Mouse (Mus musculus): ENCODE results near the gene Hnf4a. TPM values are rescaled to one million over a fixed set of nuclear protein-coding genes. Genes with fewer than 3 reads are reported as not detected.

Hnf4a gene
- total and polyA plus RNA-seq, 3 experiments = 0.39 to 1.1 TPM; not detected in 1

DNA sequence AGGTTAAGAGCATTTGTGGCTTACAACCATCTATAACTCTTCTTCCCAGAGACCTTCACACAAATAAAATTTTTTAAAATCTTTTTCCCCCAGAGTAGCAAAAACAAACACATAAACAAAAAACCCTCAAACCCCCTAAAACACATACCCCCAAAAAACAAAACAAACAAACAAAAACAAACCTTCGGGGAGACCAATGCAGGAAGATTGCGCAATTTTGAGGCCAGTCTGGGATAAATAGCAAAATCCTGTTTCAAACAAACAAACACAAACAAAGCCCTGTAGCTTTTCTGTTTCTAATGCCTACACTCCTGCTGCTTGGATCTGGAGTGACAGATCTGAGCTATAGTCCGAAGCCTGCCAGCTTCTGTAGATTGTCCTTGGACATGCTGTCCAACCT is 19.2 kb upstream of the Hnf4a start:
- no peak overlapping the region for H3K9ac ChIP-seq (ENCODE audit: control insufficient read depth, low read depth, low read length, poor library complexity, severe bottlenecking)
- H3K27ac ChIP-seq (ENCODE audit: control insufficient read depth, low read depth, low read length) = no peak overlapping the region
- H3K27me3 ChIP-seq (ENCODE audit: control insufficient read depth in 1 of 2, insufficient read depth in 2 of 2, low read length in 2 of 2) = peaks cover 14 to 17% of the 10 kb centered on the region in 2 experiments
- H3K9me3 ChIP-seq (replicated peaks; ENCODE audit: insufficient read depth, low read length) = no peaks in the 10 kb centered on the region
- no peaks in the 10 kb centered on the region for H3K4me1 ChIP-seq (ENCODE audit: control insufficient read depth in 1 of 2, insufficient read depth in 2 of 2, low read length in 2 of 2)
- no peaks in the 10 kb centered on the region for H3K79me2 ChIP-seq (ENCODE audit: control insufficient read depth, insufficient read depth, low read length, poor library complexity)
- H3K4me3 ChIP-seq (ENCODE audit: control insufficient read depth in 1 of 2, insufficient read depth in 1 of 2, low read depth in 2 of 2, low read length in 2 of 2) = no peak overlapping the region
- DNase-seq (ENCODE audit: low read depth, low spot score) = no peak
- TF ChIP-seq MYC (IDR thresholded peaks at IDR 0.05; ENCODE audit: low read depth, low read length) = no peak
- no peak for TF ChIP-seq MXI1 (IDR thresholded peaks at IDR 0.05; ENCODE audit: low read depth, low read length)
- no peak for TF ChIP-seq MEF2A (IDR thresholded peaks at IDR 0.05; ENCODE audit: extremely low read depth, insufficient replicate concordance, low read depth, low read length, poor library complexity, severe bottlenecking)
- TF ChIP-seq SIN3A (IDR thresholded peaks at IDR 0.05; ENCODE audit: low read length) = no peak
- no peak for TF ChIP-seq USF2 (IDR thresholded peaks at IDR 0.05; ENCODE audit: borderline replicate concordance in 1 of 2, insufficient read depth in 1 of 2, low read depth in 1 of 2, low read length in 2 of 2)
- no peak for TF ChIP-seq JUND (IDR thresholded peaks at IDR 0.05; ENCODE audit: low read depth, low read length)
- TF ChIP-seq ZNF384 (IDR thresholded peaks at IDR 0.05; ENCODE audit: low read depth, low read length) = no peak
- TF ChIP-seq ELF1 (IDR thresholded peaks at IDR 0.05; ENCODE audit: low read depth, low read length) = no peak
- TF ChIP-seq KAT2A (conservative IDR thresholded peaks at IDR 0.05; ENCODE audit: low read depth, low read length) = no peak
- TF ChIP-seq RCOR1 (IDR thresholded peaks at IDR 0.05; ENCODE audit: low read depth, low read length) = no peak
- no peak for TF ChIP-seq TCF12 (IDR thresholded peaks at IDR 0.05; ENCODE audit: low read depth, low read length)
- TF ChIP-seq CHD1 (IDR thresholded peaks at IDR 0.05; ENCODE audit: low read depth, low read length) = no peak
- TF ChIP-seq EP300 (IDR thresholded peaks at IDR 0.05; ENCODE audit: low read depth in 1 of 2, low read length in 2 of 2) = no peak
- TF ChIP-seq CTCF (IDR thresholded peaks at IDR 0.05 in 2 of 3, conservative IDR thresholded peaks at IDR 0.05 in 1 of 3; ENCODE audit: control insufficient read depth in 1 of 3, insufficient read depth in 1 of 3, low read depth in 2 of 3, low read length in 3 of 3, poor library complexity in 1 of 3, severe bottlenecking in 1 of 3) = no peak
- TF ChIP-seq POLR2A (IDR thresholded peaks at IDR 0.05; ENCODE audit: control insufficient read depth in 1 of 2, insufficient read depth in 1 of 2, low read depth in 1 of 2, low read length in 2 of 2, poor library complexity in 1 of 2) = no peak
- TF ChIP-seq ZMIZ1 (IDR thresholded peaks at IDR 0.05; ENCODE audit: low read depth, low read length) = no peak
- TF ChIP-seq MAZ (IDR thresholded peaks at IDR 0.05; ENCODE audit: low read depth, low read length) = no peak
- TF ChIP-seq POLR2AphosphoS5 (IDR thresholded peaks at IDR 0.05; ENCODE audit: borderline replicate concordance, low read depth, low read length) = no peak
- no peak for TF ChIP-seq CHD2 (IDR thresholded peaks at IDR 0.05; ENCODE audit: low read length)
- TF ChIP-seq BHLHE40 (IDR thresholded peaks at IDR 0.05; ENCODE audit: borderline replicate concordance, low read depth, low read length) = no peak
- no peaks in the 10 kb centered on the region for H3K36me3 ChIP-seq (ENCODE audit: control insufficient read depth in 1 of 2, insufficient read depth in 2 of 2, low read length in 2 of 2)

DNA sequence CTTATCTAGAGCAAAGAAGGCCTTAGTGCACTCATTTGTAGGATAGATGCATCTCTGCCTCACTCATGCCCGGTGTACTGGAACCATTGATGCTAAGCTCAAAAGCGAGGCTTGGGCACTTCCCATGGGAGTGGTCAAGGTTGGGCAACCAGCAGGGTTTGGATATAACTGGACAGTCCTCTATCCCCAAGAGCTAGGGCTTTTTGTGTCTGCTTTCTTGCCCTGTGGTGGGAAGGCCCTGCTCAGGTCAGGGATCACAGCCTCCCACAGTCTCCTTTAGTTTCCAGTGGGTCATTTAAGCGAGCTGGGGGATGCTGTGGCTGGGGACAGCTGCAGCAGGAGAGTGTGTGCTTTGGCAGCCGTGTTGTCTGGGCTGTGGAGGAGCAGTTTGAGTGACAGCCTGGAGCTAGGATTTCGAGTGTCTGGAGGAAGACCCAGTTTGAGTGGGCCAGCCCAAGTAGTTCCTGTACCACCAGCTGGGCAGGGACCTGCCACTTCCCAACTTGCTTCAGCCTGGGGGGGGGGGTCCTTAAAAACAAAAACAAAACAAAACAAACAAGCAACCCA is 16.8 kb upstream of the Hnf4a start:
- Histone ChIP-seq H3K27ac (ENCODE audit: control insufficient read depth, low read depth, low read length) (no peak overlapping the region), H3K9me3 (replicated peaks; ENCODE audit: insufficient read depth, low read length) (no peaks in the 10 kb centered on the region), H3K27me3 (ENCODE audit: control insufficient read depth in 1 of 2, insufficient read depth in 2 of 2, low read length in 2 of 2) (peaks cover 6 to 20% of the 10 kb centered on the region in 2 experiments), H3K4me3 (ENCODE audit: control insufficient read depth in 1 of 2, insufficient read depth in 1 of 2, low read depth in 2 of 2, low read length in 2 of 2) (no peak overlapping the region), H3K4me1 (ENCODE audit: control insufficient read depth in 1 of 2, insufficient read depth in 2 of 2, low read length in 2 of 2) (no peaks in the 10 kb centered on the region), H3K79me2 (ENCODE audit: control insufficient read depth, insufficient read depth, low read length, poor library complexity) (no peaks in the 10 kb centered on the region), H3K9ac (ENCODE audit: control insufficient read depth, low read depth, low read length, poor library complexity, severe bottlenecking) (no peak overlapping the region), H3K36me3 (ENCODE audit: control insufficient read depth in 1 of 2, insufficient read depth in 2 of 2, low read length in 2 of 2) (no peaks in the 10 kb centered on the region)
- DNase-seq (ENCODE audit: low read depth, low spot score) = no peak
- no peak for TF ChIP-seq POLR2AphosphoS5 (IDR thresholded peaks at IDR 0.05; ENCODE audit: borderline replicate concordance, low read depth, low read length)
- no peak for TF ChIP-seq ZC3H11A (IDR thresholded peaks at IDR 0.05; ENCODE audit: low read depth, low read length)
- no peak for TF ChIP-seq SIN3A (IDR thresholded peaks at IDR 0.05; ENCODE audit: low read length)
- no peak for TF ChIP-seq HCFC1 (IDR thresholded peaks at IDR 0.05; ENCODE audit: low read depth, low read length)
- no peak for TF ChIP-seq MYC (IDR thresholded peaks at IDR 0.05; ENCODE audit: low read depth, low read length)
- TF ChIP-seq BHLHE40 (IDR thresholded peaks at IDR 0.05; ENCODE audit: borderline replicate concordance, low read depth, low read length) = no peak
- no peak for TF ChIP-seq GABPA (IDR thresholded peaks at IDR 0.05; ENCODE audit: low read depth, low read length)
- no peak for TF ChIP-seq ZKSCAN1 (IDR thresholded peaks at IDR 0.05; ENCODE audit: low read depth, low read length)
- TF ChIP-seq ELF1 (IDR thresholded peaks at IDR 0.05; ENCODE audit: low read depth, low read length) = no peak
- TF ChIP-seq JUND (IDR thresholded peaks at IDR 0.05; ENCODE audit: low read depth, low read length) = no peak
- no peak for TF ChIP-seq SMC3 (IDR thresholded peaks at IDR 0.05; ENCODE audit: low read depth, low read length)
- no peak for TF ChIP-seq POLR2AphosphoS2 (IDR thresholded peaks at IDR 0.05; ENCODE audit: low read length)
- no peak for TF ChIP-seq MAFK (IDR thresholded peaks at IDR 0.05; ENCODE audit: borderline replicate concordance, low read depth, low read length)
- TF ChIP-seq USF1 (IDR thresholded peaks at IDR 0.05; ENCODE audit: low read depth, low read length) = no peak
- no peak for TF ChIP-seq RCOR1 (IDR thresholded peaks at IDR 0.05; ENCODE audit: low read depth, low read length)
- no peak for TF ChIP-seq MEF2A (IDR thresholded peaks at IDR 0.05; ENCODE audit: extremely low read depth, insufficient replicate concordance, low read depth, low read length, poor library complexity, severe bottlenecking)
- TF ChIP-seq MAZ (IDR thresholded peaks at IDR 0.05; ENCODE audit: low read depth, low read length) = no peak
- no peak for TF ChIP-seq MXI1 (IDR thresholded peaks at IDR 0.05; ENCODE audit: low read depth, low read length)
- no peak for TF ChIP-seq TAL1 (IDR thresholded peaks at IDR 0.05; ENCODE audit: low read length)

All from MEL (cell line).